Mouse (Mus musculus) kidney, postnatal 0 days (tissue): Measurements from ENCODE around the gene Ppp1r16b. TPM values are rescaled to one million over a fixed set of nuclear protein-coding genes. Genes with fewer than 3 reads are reported as not detected.

Source experiments
- ATAC-seq: fragments of 200-750 bp; cut with Nextera tagmentation; replicated peaks from 2 replicates; pipeline ENCODE4 v1.8.0; 2017; ENCODE audit warnings: low read depth, moderate number of reproducible peaks, moderate TSS enrichment, moderate library complexity; ENCODE audit not compliant: low FRiP score
- DNase-seq: peaks from one replicate; pipeline ENCODE4 v3.0.0-alpha.2; 2016; ENCODE audit warnings: low spot score
- H3K27ac ChIP-seq: fragments of 300-500 bp; sonication (generic); 2 replicates; pipeline ENCODE4 v1.5.1; 2014; ENCODE audit warnings: mild to moderate bottlenecking
- H3K27me3 ChIP-seq: fragments of 300-500 bp; sonication (generic); 2 replicates; pipeline ENCODE4 v1.6.1; 2014; ENCODE audit warnings: low read length, mixed read lengths; ENCODE audit not compliant: insufficient read depth
- H3K36me3 ChIP-seq: fragments of 300-500 bp; sonication (generic); 2 replicates; pipeline ENCODE4 v1.6.1; 2014; ENCODE audit warnings: low read length, mixed read lengths; ENCODE audit not compliant: insufficient read depth
- H3K4me1 ChIP-seq: fragments of 300-500 bp; sonication (generic); replicated peaks from 2 replicates; pipeline ENCODE4 v1.6.1; 2014; ENCODE audit warnings: antibody characterized with exemption, low read length, mixed read lengths; ENCODE audit not compliant: insufficient read depth
- H3K4me2 ChIP-seq: fragments of 300-500 bp; sonication (generic); 2 replicates; pipeline ENCODE4 v1.6.1; 2014; ENCODE audit warnings: mild to moderate bottlenecking, low read length, moderate library complexity, mixed read lengths
- H3K4me3 ChIP-seq: fragments of 300-500 bp; sonication (generic); replicated peaks from 2 replicates; pipeline ENCODE4 v1.5.1; 2014; ENCODE audit warnings: low read depth, low read length
- H3K9ac ChIP-seq: fragments of 300-500 bp; sonication (generic); 2 replicates; pipeline ENCODE4 v1.6.1; 2014; ENCODE audit warnings: low read depth, low read length
- H3K9me3 ChIP-seq: fragments of 300-500 bp; sonication (generic); replicated peaks from 2 replicates; pipeline ENCODE4 v1.6.1; 2016; ENCODE audit warnings: low read length, inconsistent platforms, mixed read lengths
- CTCF ChIP-seq: IDR thresholded peaks from 2 replicates; pipeline ENCODE4 v1.5.1; 2016; ENCODE audit warnings: antibody characterized with exemption, low read depth, mild to moderate bottlenecking, moderate library complexity
- WGBS: fragments of 180-500 bp; shearing (Covaris S2); extraction: QIAGEN DNeasy Blood & Tissue Kit; methylation state at CpG from one replicate; pipeline ENCODE4 v1.1.7; 2014; 5-methylcytosine and 5-hydroxymethylcytosine counted together
- polyA plus RNA-seq: library from polyadenylated mRNA; unstranded; fragments of >200 nt; fragmentation: Nextera tagmentation; extraction: Ambion mirVana; gene quantifications from 2 replicates; pipeline ENCODE4 v1.2.1, GENCODE M21; 2015

Ppp1r16b gene
- polyA plus RNA-seq, 1 experiment from 2014 or later, result 10.1 TPM

GRCm38 (mm10) chr2:158745049-158745482, 79.9 kb downstream of the Ppp1r16b start:
- ATAC-seq (no peak), DNase-seq (peak; percentile 82)
- Histone ChIP-seq H3K9me3 (no peaks in the 10 kb centered on the region), H3K27ac (no peak overlapping the region), H3K4me1 (no peaks in the 10 kb centered on the region), H3K27me3 (no peaks in the 10 kb centered on the region), H3K4me2 (no peak overlapping the region), H3K4me3 (no peak overlapping the region), H3K36me3 (no peaks in the 10 kb centered on the region), H3K9ac (no peak overlapping the region)
- peak; percentile 81 for TF ChIP-seq CTCF
- 13% methylated on average over 2 of the region's 2 CpGs for WGBS

GRCm38 (mm10) chr2:158746164-158746563, 81.0 kb downstream of the Ppp1r16b start:
- Histone ChIP-seq H3K4me3 (no peak overlapping the region), H3K27me3 (no peaks in the 10 kb centered on the region), H3K36me3 (no peaks in the 10 kb centered on the region), H3K4me2 (no peak overlapping the region), H3K9ac (no peak overlapping the region), H3K27ac (no peak overlapping the region), H3K4me1 (no peaks in the 10 kb centered on the region), H3K9me3 (no peaks in the 10 kb centered on the region)
- ATAC-seq (no peak), DNase-seq (no peak)
- TF ChIP-seq CTCF, result no peak
- WGBS, result 53% methylated on average over 11 of the region's 11 CpGs

- no peaks in the 10 kb centered on the region for H3K36me3 ChIP-seq
- WGBS, result 88% methylated on average over 9 of the region's 9 CpGs
- no peak for DNase-seq
- H3K27ac ChIP-seq, result no peak overlapping the region
- no peaks in the 10 kb centered on the region for H3K9me3 ChIP-seq
- H3K9ac ChIP-seq, result no peak overlapping the region
- no peaks in the 10 kb centered on the region for H3K27me3 ChIP-seq
- H3K4me1 ChIP-seq, result no peaks in the 10 kb centered on the region
- no peak for TF ChIP-seq CTCF
- no peak overlapping the region for H3K4me3 ChIP-seq
- ATAC-seq, result no peak
- H3K4me2 ChIP-seq, result no peak overlapping the region
Measured at GRCm38 (mm10) chr2:158749366-158749765, 84.2 kb downstream of the Ppp1r16b start.

GRCm38 (mm10) chr2:158760231-158760630, 95.0 kb downstream of the Ppp1r16b start:
- 0 out of 2 replicates have a peak, but pooled peaks cover 5% of the 10 kb centered on the region for H3K36me3 ChIP-seq
- 74% methylated on average over 2 of the region's 2 CpGs for WGBS
- H3K4me3 ChIP-seq, result no peak overlapping the region
- no peak overlapping the region for H3K9ac ChIP-seq
- H3K9me3 ChIP-seq, result no peaks in the 10 kb centered on the region
- no peaks in the 10 kb centered on the region for H3K27me3 ChIP-seq
- ATAC-seq (no peak), DNase-seq (no peak)
- no peak for TF ChIP-seq CTCF
- H3K4me1 ChIP-seq, result no peaks in the 10 kb centered on the region
- H3K27ac ChIP-seq, result no peak overlapping the region
- no peak overlapping the region for H3K4me2 ChIP-seq

- TF ChIP-seq CTCF, result no peak
- Histone ChIP-seq H3K9me3 (no peaks in the 10 kb centered on the region), H3K27me3 (no peaks in the 10 kb centered on the region), H3K27ac (no peak overlapping the region), H3K4me3 (no peak overlapping the region), H3K4me1 (no peaks in the 10 kb centered on the region), H3K36me3 (0 out of 2 replicates have a peak, but pooled peaks cover 5% of the 10 kb centered on the region), H3K4me2 (no peak overlapping the region), H3K9ac (no peak overlapping the region)
- no peak for DNase-seq
- WGBS, result 86% methylated on average over 5 of the region's 5 CpGs
- no peak for ATAC-seq
Measured at GRCm38 (mm10) chr2:158762339-158762738, 97.1 kb downstream of the Ppp1r16b start.

- H3K9ac ChIP-seq, result peak within 1 kb of the TSS; percentile 41
- peak; percentile 87 for TF ChIP-seq CTCF
- no peaks in the 10 kb centered on the region for H3K9me3 ChIP-seq
- WGBS, result under 1% methylated on average over 48 of the region's 48 CpGs
- peak; percentile 97 for ATAC-seq
- DNase-seq, result peak; percentile 99
- peaks cover 36% of the 10 kb centered on the region for H3K4me1 ChIP-seq
- no peaks in the 10 kb centered on the region for H3K27me3 ChIP-seq
- H3K27ac ChIP-seq, result no peak within 1 kb of the TSS
- H3K36me3 ChIP-seq, result no peaks in the 10 kb centered on the region
- H3K4me2 ChIP-seq, result peak within 1 kb of the TSS; percentile 77
- H3K4me3 ChIP-seq, result peak within 1 kb of the TSS; percentile 64
Measured at GRCm38 (mm10) chr2:158767742-158768339, 102.6 kb downstream of the Ppp1r16b start, which contains the start of gene Fam83d. TSS of gene Fam83d (plus strand) at chr2:158768093.

- H3K4me3 ChIP-seq, result peak overlapping the region; percentile 64
- ATAC-seq, result no peak; the same call in 1 of the 2 replicates
- H3K4me2 ChIP-seq, result peak overlapping the region; percentile 77
- no peak overlapping the region for H3K27ac ChIP-seq
- no peaks in the 10 kb centered on the region for H3K27me3 ChIP-seq
- WGBS, result under 1% methylated on average over 37 of the region's 37 CpGs
- no peaks in the 10 kb centered on the region for H3K36me3 ChIP-seq
- peak overlapping the region; percentile 41 for H3K9ac ChIP-seq
- TF ChIP-seq CTCF, result no peak
- H3K9me3 ChIP-seq, result no peaks in the 10 kb centered on the region
- DNase-seq, result peak; percentile 43
- peaks cover 36% of the 10 kb centered on the region for H3K4me1 ChIP-seq
Measured at GRCm38 (mm10) chr2:158768350-158768749, 103.2 kb downstream of the Ppp1r16b start.
